Mouse (Mus musculus) heart, embryonic 16.5 days (tissue): ENCODE measurements around the gene Gpr183. TPM values are rescaled to one million over a fixed set of nuclear protein-coding genes. Genes with fewer than 3 reads are reported as not detected.

ENCODE experiments used
- ATAC-seq: fragments of 200-750 bp; cut with Nextera tagmentation; replicated peaks from 2 replicates; pipeline ENCODE4 v1.8.0; 2017; ENCODE audit warnings: moderate number of reproducible peaks; ENCODE audit not compliant: insufficient read depth, low FRiP score; ENCODE audit errors: extremely low read depth
- H3K27ac ChIP-seq: fragments of 300-500 bp; sonication (generic); 2 replicates; pipeline ENCODE4 v1.5.1; 2014; ENCODE audit warnings: mild to moderate bottlenecking, low read length, control low read depth, moderate library complexity
- H3K27me3 ChIP-seq: fragments of 300-500 bp; sonication (generic); 2 replicates; pipeline ENCODE4 v1.6.1; 2014; ENCODE audit warnings: low read length, mixed read lengths; ENCODE audit not compliant: control insufficient read depth, insufficient read depth
- H3K36me3 ChIP-seq: fragments of 300-500 bp; sonication (generic); 2 replicates; pipeline ENCODE4 v1.6.1; 2014; ENCODE audit not compliant: control insufficient read depth, insufficient read depth
- H3K4me1 ChIP-seq: fragments of 300-500 bp; sonication (generic); 2 replicates; pipeline ENCODE4 v1.6.1; 2014; ENCODE audit warnings: low read length, mixed read lengths; ENCODE audit not compliant: control insufficient read depth, insufficient read depth
- H3K4me2 ChIP-seq: fragments of 300-500 bp; sonication (generic); 2 replicates; pipeline ENCODE4 v1.6.1; 2014; ENCODE audit warnings: low read depth, mild to moderate bottlenecking, control low read depth, low read length
- H3K4me3 ChIP-seq: fragments of 300-500 bp; sonication (generic); 2 replicates; pipeline ENCODE4 v1.5.1; 2014; ENCODE audit warnings: mild to moderate bottlenecking, control low read depth, low read length
- H3K9ac ChIP-seq: fragments of 300-500 bp; sonication (generic); 2 replicates; pipeline ENCODE4 v1.6.1; 2014; ENCODE audit warnings: low read length, control low read depth
- H3K9me3 ChIP-seq: fragments of 300-500 bp; sonication (generic); replicated peaks from 2 replicates; pipeline ENCODE4 v1.6.1; 2016; ENCODE audit warnings: low read length; ENCODE audit not compliant: control insufficient read depth
- WGBS: fragments of 180-500 bp; shearing (Covaris S2); extraction: QIAGEN DNeasy Blood & Tissue Kit; methylation state at CpG from one replicate; pipeline ENCODE4 v1.1.7; 2014; 5-methylcytosine and 5-hydroxymethylcytosine counted together
- polyA plus RNA-seq: library from polyadenylated mRNA; unstranded; fragments of >200 nt; fragmentation: Nextera tagmentation; extraction: Ambion mirVana; gene quantifications from 2 replicates; pipeline ENCODE4 v1.2.1, GENCODE M21; 2015

The Gpr183 gene
- polyA plus RNA-seq, 1 experiment from 2014 or later: 3.6 TPM

GRCm38 (mm10) chr14:121992395-121993280, 27.6 kb upstream of the Gpr183 start:
- H3K27ac ChIP-seq: peak overlapping the region; percentile 56
- no peak overlapping the region for H3K9ac ChIP-seq
- peak; percentile 28; the same call in 1 of the 2 replicates for ATAC-seq

GRCm38 (mm10) chr14:121991921-121992320, 26.9 kb upstream of the Gpr183 start:
- H3K36me3 ChIP-seq: peaks cover 11% of the 10 kb centered on the region; the same call in 1 of the 2 replicates
- no peak overlapping the region for H3K4me3 ChIP-seq
- peak; percentile 35; the same call in 1 of the 2 replicates for ATAC-seq
- no peaks in the 10 kb centered on the region for H3K9me3 ChIP-seq
- no peaks in the 10 kb centered on the region for H3K27me3 ChIP-seq
- no peak overlapping the region for H3K9ac ChIP-seq
- peak overlapping the region; percentile 56 for H3K27ac ChIP-seq
- H3K4me1 ChIP-seq: no peaks in the 10 kb centered on the region
- no peak overlapping the region for H3K4me2 ChIP-seq

More at GRCm38 (mm10) chr14:121992395-121993280, 27.6 kb upstream of the Gpr183 start:
- Histone ChIP-seq H3K9me3 (no peaks in the 10 kb centered on the region), H3K27me3 (no peaks in the 10 kb centered on the region), H3K4me3 (no peak overlapping the region), H3K4me2 (no peak overlapping the region), H3K36me3 (peaks cover 11% of the 10 kb centered on the region; the same call in 1 of the 2 replicates), H3K4me1 (no peaks in the 10 kb centered on the region)
- WGBS: 77% methylated on average over 13 of the region's 13 CpGs

GRCm38 (mm10) chr14:121990897-121991296, 25.9 kb upstream of the Gpr183 start:
- H3K27me3 ChIP-seq: no peaks in the 10 kb centered on the region
- WGBS: 84% methylated on average over 6 of the region's 6 CpGs
- H3K36me3 ChIP-seq: peaks cover 11% of the 10 kb centered on the region; the same call in 1 of the 2 replicates
- no peak overlapping the region for H3K27ac ChIP-seq
- H3K4me2 ChIP-seq: no peak overlapping the region
- ATAC-seq: no peak
- no peaks in the 10 kb centered on the region for H3K9me3 ChIP-seq
- no peak overlapping the region for H3K4me3 ChIP-seq
- H3K9ac ChIP-seq: no peak overlapping the region
- H3K4me1 ChIP-seq: no peaks in the 10 kb centered on the region

- 92% methylated on average over 3 of the region's 3 CpGs for WGBS
- Histone ChIP-seq H3K27ac (no peak overlapping the region), H3K27me3 (no peaks in the 10 kb centered on the region), H3K4me1 (no peaks in the 10 kb centered on the region), H3K36me3 (peaks cover 8% of the 10 kb centered on the region; the same call in 1 of the 2 replicates), H3K4me3 (no peak overlapping the region), H3K9ac (no peak overlapping the region), H3K4me2 (no peak overlapping the region), H3K9me3 (no peaks in the 10 kb centered on the region)
- ATAC-seq: no peak
These were observed 24.9 kb upstream of the Gpr183 start for GRCm38 (mm10) chr14:121989869-121990268.

- Histone ChIP-seq H3K9ac (no peak overlapping the region), H3K4me2 (no peak overlapping the region), H3K36me3 (0 out of 2 replicates have a peak, but pooled peaks cover 3% of the 10 kb centered on the region), H3K4me1 (no peaks in the 10 kb centered on the region; the same call in 1 of the 2 replicates), H3K27me3 (no peaks in the 10 kb centered on the region), H3K9me3 (no peaks in the 10 kb centered on the region), H3K4me3 (no peak overlapping the region), H3K27ac (no peak overlapping the region)
- no peak for ATAC-seq
- whole genome bisulfite sequencing: 88% methylated on average over 3 of the region's 3 CpGs
These were observed 24.3 kb upstream of the Gpr183 start for GRCm38 (mm10) chr14:121989331-121989730.

GRCm38 (mm10) chr14:121987691-121988090, 22.7 kb upstream of the Gpr183 start:
- H3K4me3 ChIP-seq: no peak overlapping the region
- 79% methylated on average over 4 of the region's 4 CpGs for WGBS
- H3K27ac ChIP-seq: peak overlapping the region; percentile 12; the same call in 1 of the 2 replicates
- H3K27me3 ChIP-seq: no peaks in the 10 kb centered on the region
- H3K36me3 ChIP-seq: no peaks in the 10 kb centered on the region
- H3K4me1 ChIP-seq: peaks cover 5% of the 10 kb centered on the region
- H3K9ac ChIP-seq: no peak overlapping the region
- ATAC-seq: no peak
- H3K9me3 ChIP-seq: no peaks in the 10 kb centered on the region
- no peak overlapping the region for H3K4me2 ChIP-seq

GRCm38 (mm10) chr14:121987287-121987686, 22.3 kb upstream of the Gpr183 start:
- Histone ChIP-seq H3K9me3 (no peaks in the 10 kb centered on the region), H3K36me3 (no peaks in the 10 kb centered on the region), H3K27me3 (no peaks in the 10 kb centered on the region), H3K4me3 (no peak overlapping the region), H3K9ac (no peak overlapping the region), H3K4me1 (peaks cover 6% of the 10 kb centered on the region), H3K4me2 (no peak overlapping the region), H3K27ac (peak overlapping the region; percentile 12; the same call in 1 of the 2 replicates)
- ATAC-seq: no peak
- 60% methylated on average over 1 of the region's 1 CpGs for WGBS

- Histone ChIP-seq H3K27ac (peak overlapping the region; percentile 49; the same call in 1 of the 2 replicates), H3K9ac (no peak overlapping the region), H3K4me1 (peaks cover 6% of the 10 kb centered on the region), H3K36me3 (no peaks in the 10 kb centered on the region), H3K9me3 (no peaks in the 10 kb centered on the region), H3K27me3 (no peaks in the 10 kb centered on the region), H3K4me3 (no peak overlapping the region), H3K4me2 (no peak overlapping the region)
- peak; percentile 49; the same call in 1 of the 2 replicates for ATAC-seq
- WGBS: 74% methylated on average over 6 of the region's 6 CpGs
These were observed 21.0 kb upstream of the Gpr183 start for GRCm38 (mm10) chr14:121986028-121986427.

GRCm38 (mm10) chr14:121985477-121985876, 20.5 kb upstream of the Gpr183 start:
- H3K27me3 ChIP-seq: no peaks in the 10 kb centered on the region
- peak overlapping the region; percentile 49; the same call in 1 of the 2 replicates for H3K27ac ChIP-seq
- no peaks in the 10 kb centered on the region for H3K36me3 ChIP-seq
- H3K9ac ChIP-seq: no peak overlapping the region
- ATAC-seq: no peak
- 73% methylated on average over 3 of the region's 3 CpGs for WGBS
- no peaks in the 10 kb centered on the region for H3K9me3 ChIP-seq
- H3K4me1 ChIP-seq: peaks cover 6% of the 10 kb centered on the region
- H3K4me2 ChIP-seq: no peak overlapping the region
- no peak overlapping the region for H3K4me3 ChIP-seq
